Mouse (Mus musculus): ENCODE data around the gene Mgp.
A peak's percentile ranks its signal among the peaks of the same experiment; 100 is the strongest.

The Mgp gene

DNA sequence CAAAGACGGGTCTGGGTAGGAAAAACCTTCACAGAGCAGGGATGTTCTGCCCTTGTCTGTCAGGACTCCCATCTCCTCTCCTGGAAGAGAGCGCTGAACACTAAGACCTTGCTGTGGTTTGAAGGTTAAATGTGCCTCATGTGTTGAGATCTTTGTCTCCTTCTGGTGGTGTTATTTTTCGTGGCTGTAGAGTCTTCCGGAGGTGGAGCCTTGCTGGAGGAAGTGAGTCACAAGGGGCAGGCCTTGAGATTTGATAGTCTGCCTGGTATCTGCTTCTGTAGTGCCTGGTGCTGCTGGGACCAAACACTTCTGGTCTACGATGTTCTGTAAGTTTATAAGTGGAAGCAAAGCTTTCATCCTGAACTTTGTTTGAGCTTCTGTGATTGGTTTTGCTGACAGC is 26.7 kb downstream of the Mgp start:
- DNase-seq: no peak

DNA sequence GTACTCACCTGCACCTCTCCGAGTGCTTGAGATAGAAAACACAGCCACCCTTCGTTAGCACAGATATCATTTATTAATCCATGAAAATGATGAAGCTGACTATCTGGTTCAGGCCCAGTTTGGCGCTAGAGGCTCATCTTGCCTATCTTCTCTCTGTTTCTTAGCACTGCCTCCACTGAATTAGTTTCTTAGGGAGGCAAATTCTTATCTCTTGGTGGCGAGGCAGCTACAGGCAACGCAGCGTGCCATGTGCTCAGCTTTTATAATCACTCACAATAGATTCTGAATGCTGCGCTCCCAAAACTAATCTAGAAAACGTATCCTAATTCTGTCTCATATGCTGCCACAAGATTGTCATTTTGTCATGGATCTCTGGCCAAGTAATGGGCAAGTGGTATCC is 27.2 kb downstream of the Mgp start:
- no peak for DNase-seq

DNA sequence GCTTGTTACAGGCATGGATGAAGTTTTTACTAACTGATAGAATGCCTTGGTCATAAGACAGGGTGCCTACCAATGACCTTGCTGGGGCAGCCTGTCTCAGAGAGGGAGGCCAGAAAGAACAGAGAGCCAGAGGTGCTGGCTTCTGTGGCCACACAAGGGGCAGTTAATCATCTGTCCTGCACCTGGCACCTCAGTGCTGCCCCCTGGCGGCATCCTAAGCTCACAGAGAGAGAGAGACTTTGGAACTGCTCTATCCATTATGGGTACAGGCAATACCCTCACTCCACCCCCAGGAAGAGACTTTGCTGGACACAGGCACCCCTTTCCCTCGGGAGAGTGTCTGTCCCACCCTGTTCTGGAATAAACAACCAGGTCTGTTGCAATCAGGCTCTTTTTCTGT is 27.8 kb downstream of the Mgp start:
- DNase-seq: peak; percentile 14 to 47

DNA sequence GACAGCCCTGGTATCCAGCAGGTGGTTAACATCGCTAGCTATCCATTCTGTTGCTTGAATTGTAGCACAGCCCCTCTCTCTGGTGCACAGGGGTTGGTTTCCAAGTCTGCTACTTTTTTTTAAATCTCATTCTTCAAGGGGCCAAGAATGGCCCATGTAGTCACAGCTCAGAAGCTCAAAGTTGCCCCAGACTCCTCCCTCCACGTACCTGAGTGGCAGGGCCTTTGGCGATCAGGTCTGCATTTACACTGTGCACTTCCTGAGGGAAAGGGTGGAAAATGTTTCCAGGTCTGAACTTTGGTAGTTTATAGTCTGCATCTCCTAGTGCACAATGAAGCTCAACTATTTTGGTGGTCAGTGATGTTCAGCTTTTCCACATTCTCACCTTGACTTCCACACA is 28.4 kb downstream of the Mgp start:
- DNase-seq: no peak

DNA sequence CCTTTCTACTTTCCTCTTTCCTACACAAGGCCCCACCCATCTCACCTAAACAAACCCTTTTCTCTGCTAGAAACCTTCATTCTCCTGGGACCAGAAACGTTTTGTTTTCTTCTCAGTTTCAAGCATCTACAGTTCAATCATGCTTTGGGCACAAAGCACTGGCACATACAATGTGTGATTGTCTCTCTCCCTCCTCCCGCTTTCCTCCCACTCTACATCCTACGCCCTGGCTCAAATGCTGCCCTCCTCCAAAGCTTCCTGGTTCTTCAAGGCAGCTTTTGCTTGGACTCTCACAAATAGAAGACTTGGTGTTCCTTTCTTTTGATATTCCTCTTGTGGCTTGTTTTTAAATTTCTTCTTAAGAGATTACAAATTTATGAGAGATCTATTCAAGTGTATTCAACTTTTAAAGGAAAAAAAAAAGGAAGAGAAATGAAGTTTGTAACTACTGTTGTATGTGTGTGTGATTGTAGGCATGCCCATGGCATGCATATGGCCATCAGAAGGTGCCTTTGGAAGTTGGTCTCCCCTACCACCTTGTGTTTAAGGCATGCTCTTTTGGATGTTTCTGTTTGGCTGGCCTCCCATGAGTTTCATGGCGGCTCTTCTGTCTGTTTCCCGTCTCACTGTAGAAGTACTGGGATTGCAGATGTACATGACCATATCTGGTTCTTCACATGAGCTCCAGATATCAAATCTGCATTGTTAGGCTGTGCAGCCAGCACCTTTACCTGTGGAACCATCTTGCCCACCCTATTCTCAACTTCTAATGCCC is 29.7 kb downstream of the Mgp start:
- no peak for DNase-seq

DNA sequence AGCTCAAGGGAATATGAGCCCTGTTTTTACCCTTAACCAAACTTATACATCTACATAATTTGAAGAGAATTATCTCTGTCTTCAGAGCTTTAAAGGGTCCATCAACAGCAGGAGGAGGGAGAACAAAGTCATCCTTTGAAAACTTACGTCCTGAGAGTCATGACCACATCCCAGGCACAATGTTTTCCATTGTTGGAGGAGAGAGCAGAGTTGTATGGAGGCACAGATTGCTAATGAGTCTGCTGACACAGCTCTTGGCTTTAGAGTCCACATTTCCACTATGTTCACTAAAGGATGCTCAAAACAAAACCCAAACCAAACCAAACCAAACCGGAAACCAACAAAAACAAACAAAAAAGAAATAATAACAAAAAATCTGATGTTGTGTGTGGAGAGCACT is 30.7 kb downstream of the Mgp start:
- no peak for DNase-seq

DNA sequence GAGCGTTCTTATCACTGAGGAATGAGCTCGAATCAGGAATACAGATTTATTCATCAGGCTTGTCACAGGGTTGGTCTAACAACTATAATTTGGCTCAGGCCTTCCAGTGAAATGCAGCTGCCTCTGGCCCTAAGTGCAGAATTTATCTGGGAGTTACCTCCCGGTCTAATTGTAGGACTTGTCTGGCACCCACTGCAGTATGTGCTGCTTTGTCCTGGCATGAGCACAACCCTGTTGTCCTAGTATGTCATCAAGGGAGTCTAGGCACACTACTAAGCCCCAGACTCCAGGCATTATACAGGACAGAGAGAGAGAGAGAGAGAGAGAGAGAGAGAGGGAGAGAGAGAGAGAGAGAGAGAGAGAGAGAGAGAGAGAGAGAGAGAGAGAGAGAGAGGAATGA is 38.3 kb downstream of the Mgp start:
- DNase-seq: no peak

DNA sequence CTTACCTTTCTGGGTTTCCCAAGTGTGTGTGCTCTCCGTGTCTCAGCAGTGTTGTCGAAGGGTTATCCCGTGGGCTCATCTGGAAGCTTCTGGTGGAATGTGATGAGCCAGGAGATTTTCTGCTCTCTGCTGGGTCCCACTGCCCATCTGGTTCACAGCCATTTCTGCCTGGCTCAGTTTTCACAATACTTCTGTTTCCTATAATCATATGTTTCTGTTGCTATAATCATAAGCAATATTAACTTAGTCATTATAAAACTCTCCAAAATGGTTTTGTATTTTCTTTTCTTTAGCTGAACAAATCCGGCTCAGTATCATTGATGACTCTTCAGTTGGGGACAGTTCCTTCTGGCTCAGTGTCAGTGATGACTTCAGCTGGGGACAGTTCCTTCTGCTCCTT is 40.3 kb downstream of the Mgp start, which contains the start of gene Smco3:
Gene Smco3, minus strand, starts transcription at position 101 of the 400 bp plus-strand sequence.
- no peak for DNase-seq

DNA sequence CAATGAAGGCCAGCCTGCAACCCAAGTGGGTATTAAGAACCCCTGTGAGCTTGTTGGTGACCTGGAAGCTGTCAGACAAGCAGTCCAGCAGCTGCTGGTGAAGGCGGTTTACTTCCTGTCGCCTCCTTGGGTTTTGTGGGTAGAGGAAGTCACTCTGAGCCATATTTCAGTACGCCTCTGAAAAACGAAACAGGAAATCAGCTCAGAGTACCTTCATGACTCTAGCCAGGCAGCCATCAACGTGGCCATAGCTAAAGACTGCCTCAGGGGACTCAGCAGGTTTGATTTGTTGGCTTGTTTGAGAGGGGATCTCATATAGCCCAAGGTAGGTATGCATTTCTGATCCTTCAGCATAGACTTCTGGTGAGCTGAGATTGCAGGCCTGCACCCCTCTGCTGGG is 43.9 kb downstream of the Mgp start:
- DNase-seq: no peak

DNA sequence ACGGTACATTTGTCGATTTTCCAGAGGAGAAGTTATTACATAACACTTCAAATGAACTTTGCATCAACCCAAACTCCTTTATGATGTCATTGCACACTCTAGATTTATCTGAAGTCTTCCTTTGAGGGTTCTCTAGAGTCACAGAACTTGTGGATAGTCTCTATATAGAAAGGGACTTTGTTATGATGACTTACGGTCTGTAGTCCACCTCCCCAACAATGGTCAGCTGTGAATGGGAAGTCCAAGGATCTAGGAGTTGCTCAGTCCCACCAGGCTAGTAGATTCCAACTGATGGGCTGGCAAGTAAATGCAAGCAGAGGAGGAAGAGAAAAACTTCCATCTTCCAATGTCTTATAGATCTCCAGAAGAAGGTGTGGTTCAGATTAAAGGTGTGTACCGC is 46.9 kb downstream of the Mgp start:
- no peak for DNase-seq

DNA sequence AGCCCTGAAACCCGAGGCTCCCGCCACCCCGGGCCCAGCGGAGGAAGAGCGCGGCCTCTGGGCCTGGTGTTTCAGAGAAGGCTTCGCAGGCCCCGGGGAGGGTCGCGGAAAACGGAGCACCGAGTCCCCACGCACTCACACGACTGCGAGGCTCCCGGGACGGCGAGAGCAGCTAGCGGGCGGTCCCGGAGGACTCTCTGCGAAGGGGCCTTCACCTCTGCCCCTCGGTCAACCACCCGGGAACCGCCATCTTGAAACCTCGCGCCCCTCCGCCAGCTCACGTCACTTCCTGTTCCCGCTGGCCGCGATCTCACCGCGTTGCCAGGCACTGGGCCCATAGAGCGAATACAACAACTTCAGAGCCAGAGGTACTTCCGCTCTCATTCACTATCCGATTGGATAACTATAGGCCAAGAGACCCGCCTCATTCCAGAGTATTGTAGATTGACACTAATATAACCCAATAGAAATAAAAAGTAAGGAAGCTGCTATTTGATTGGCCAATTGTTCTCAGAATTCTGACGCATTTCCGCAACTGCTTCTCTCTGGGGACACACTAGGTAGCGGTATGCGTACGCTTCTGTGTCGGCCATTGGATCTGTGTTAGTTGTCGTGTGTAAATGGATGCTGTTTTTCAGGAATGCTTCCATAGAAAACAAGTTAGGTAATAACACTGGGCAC is 47.6 kb downstream of the Mgp start, which contains the start of gene Wbp11:
Gene Wbp11, minus strand, starts transcription at position 353 of the 681 bp plus-strand sequence.
- peak; percentile 96 for DNase-seq

DNA sequence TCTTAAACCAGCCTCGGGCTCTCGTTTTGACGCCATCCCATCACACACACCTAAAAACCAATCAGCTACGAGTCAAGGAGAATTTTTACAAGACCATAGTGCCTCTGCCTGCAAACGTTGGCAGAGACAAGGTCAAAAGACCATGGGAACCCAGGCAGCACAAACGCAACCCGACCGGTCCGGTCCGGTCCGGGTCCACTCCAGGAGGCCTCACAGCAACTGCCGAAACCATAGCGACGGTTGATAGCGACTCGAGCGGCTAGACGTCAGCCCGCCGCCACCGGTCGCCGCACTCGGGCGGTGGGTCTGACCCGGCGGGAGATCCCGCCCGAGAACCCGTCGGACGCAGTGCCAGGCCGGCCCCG is 48.1 kb downstream of the Mgp start, which contains the start of gene BC049715:
Gene BC049715, plus strand, starts transcription at position 111 of the 365 bp plus-strand sequence.
- DNase-seq: no peak

DNA sequence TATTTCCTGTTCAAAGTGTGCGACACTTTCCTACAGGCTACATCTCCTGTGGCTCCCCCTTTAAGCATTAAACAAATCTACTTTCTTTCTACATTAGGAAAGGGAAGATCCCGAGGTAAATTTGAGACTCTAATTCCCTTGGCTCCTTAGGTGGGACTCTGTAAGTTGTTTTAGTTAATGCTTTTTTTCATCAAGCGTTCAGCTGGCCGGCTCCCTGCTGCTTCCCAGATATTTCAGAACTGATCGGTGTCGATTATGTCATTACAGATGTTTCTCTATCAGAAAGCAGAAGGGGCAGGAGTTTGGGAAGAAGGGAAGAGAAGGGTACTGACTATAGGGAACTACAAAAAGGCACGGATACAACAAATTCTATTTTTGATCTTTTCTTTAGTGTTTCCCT is 48.5 kb downstream of the Mgp start:
- DNase-seq: no peak

DNA sequence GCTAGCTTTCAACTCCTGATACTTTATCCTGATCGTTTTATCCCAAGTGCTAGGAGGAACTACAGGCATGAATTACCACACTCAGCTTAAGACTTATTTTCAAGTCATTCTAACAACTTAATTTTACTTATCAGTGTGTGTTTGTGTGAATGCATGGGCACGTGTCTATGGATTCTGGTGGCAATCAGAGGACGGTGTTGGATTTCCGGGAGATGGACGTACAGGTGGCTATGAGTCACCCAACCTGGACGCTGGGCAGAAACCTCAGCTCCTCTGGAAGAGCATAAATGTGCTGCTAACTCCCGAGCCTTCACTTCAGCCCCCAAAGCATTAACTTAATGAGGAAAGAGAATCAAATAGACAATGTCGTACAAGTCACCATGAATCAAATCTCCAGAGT is 50.6 kb downstream of the Mgp start:
- DNase-seq: no peak

All from cerebellum, postnatal 25 days (tissue).